Mouse (Mus musculus) E14TG2a.4 (cell line): ENCODE measurements around the gene Oas1e.

Experiments
- CTCF ChIP-seq: conservative IDR thresholded peaks from 2 replicates; pipeline ENCODE4 v1.5.1; 2014; ENCODE audit warnings: low read length
- NANOG ChIP-seq: IDR thresholded peaks from 2 replicates; pipeline ENCODE4 v1.6.1; 2014; ENCODE audit warnings: borderline replicate concordance, low read length, mixed read lengths
- POU5F1 ChIP-seq: IDR thresholded peaks from 2 replicates; pipeline ENCODE4 v1.6.1; 2014; ENCODE audit warnings: low read length, borderline replicate concordance

DNA sequence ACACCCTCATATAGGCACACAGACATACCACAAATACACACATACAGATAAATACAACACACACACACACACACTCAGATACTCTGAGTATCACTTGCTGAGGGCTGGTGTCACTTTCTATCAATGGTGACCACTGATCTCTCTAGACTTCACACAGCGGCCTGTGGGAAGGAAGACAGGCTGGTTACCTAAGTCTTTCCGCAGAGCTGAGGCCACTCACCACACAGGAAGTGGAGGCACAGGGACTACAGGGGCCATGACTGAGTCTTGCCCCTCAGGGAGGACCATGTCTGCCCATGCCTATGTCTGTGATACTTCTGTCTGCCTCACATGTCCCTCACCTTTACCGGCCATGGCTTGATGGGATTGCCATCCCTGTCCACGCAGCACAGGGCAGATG is 41.1 kb downstream of the Oas1e start:
- TF ChIP-seq CTCF = no peak
- TF ChIP-seq POU5F1 = no peak
- no peak for TF ChIP-seq NANOG
